Mouse (Mus musculus): ENCODE data around the gene Olfr643. TPM values are rescaled to one million over a fixed set of nuclear protein-coding genes. Genes with fewer than 3 reads are reported as not detected.

The Olfr643 gene
- total RNA-seq (2021), result not detected

- DNase-seq (ENCODE audit: extremely low spot score in 1 of 2, low spot score in 1 of 2), result no peak
Measured at GRCm38 (mm10) chr7:104137305-104137704, at the start of gene Olfr643. Gene Olfr643, minus strand, starts transcription at chr7:104137405.

- DNase-seq (ENCODE audit: extremely low spot score in 1 of 2, low spot score in 1 of 2), result no peak
Measured at GRCm38 (mm10) chr7:104183292-104183691, 46.1 kb upstream of the Olfr643 start, which contains the start of gene Olfr648. Gene Olfr648, minus strand, starts transcription at chr7:104183392.

- no peak for DNase-seq (ENCODE audit: extremely low spot score in 1 of 2, low spot score in 1 of 2)
Measured at GRCm38 (mm10) chr7:104179074-104179473, 41.9 kb upstream of the Olfr643 start.

GRCm38 (mm10) chr7:104178422-104179054 lies 41.3 kb upstream of the Olfr643 start:
- no peak for DNase-seq (ENCODE audit: extremely low spot score in 1 of 2, low spot score in 1 of 2)

- no peak for DNase-seq (ENCODE audit: extremely low spot score in 1 of 2, low spot score in 1 of 2)
Measured at GRCm38 (mm10) chr7:104175085-104175484, 37.9 kb upstream of the Olfr643 start.

GRCm38 (mm10) chr7:104169634-104170204 lies 32.5 kb upstream of the Olfr643 start:
- no peak for DNase-seq (ENCODE audit: extremely low spot score in 1 of 2, low spot score in 1 of 2)

GRCm38 (mm10) chr7:104167105-104167504 lies 29.9 kb upstream of the Olfr643 start:
- no peak for DNase-seq (ENCODE audit: extremely low spot score in 1 of 2, low spot score in 1 of 2)

- no peak for DNase-seq (ENCODE audit: extremely low spot score in 1 of 2, low spot score in 1 of 2)
Measured at GRCm38 (mm10) chr7:104150456-104150855, 13.3 kb upstream of the Olfr643 start, which contains the start of gene Ubqlnl. Gene Ubqlnl, minus strand, starts transcription at chr7:104150556.

- DNase-seq (ENCODE audit: extremely low spot score in 1 of 2, low spot score in 1 of 2), result no peak
Measured at GRCm38 (mm10) chr7:104143179-104143578, 6.0 kb upstream of the Olfr643 start, which contains the start of gene Ubqln3. Gene Ubqln3, minus strand, starts transcription at chr7:104143279.

- DNase-seq (ENCODE audit: extremely low spot score in 1 of 2, low spot score in 1 of 2), result no peak
Measured at GRCm38 (mm10) chr7:104129726-104130125, 7.5 kb downstream of the Olfr643 start, which contains the start of gene Ubqln5. Gene Ubqln5, minus strand, starts transcription at chr7:104129826.

GRCm38 (mm10) chr7:104104757-104104972 lies 32.5 kb downstream of the Olfr643 start, which contains the start of gene Olfr646:
Gene Olfr646, plus strand, starts transcription at chr7:104104873.
- DNase-seq (ENCODE audit: extremely low spot score in 1 of 2, low spot score in 1 of 2), result no peak

- no peak for DNase-seq (ENCODE audit: extremely low spot score in 1 of 2, low spot score in 1 of 2)
Measured at GRCm38 (mm10) chr7:104103913-104104756, 33.1 kb downstream of the Olfr643 start.

- no peak for DNase-seq (ENCODE audit: extremely low spot score in 1 of 2, low spot score in 1 of 2)
Measured at GRCm38 (mm10) chr7:104085365-104085764, 51.8 kb downstream of the Olfr643 start, which contains the start of gene Olfr645. Gene Olfr645, minus strand, starts transcription at chr7:104085465.

- DNase-seq (ENCODE audit: extremely low spot score in 1 of 2, low spot score in 1 of 2), result no peak
Measured at GRCm38 (mm10) chr7:104071769-104072168, 65.4 kb downstream of the Olfr643 start, which contains the start of gene Olfr644. Gene Olfr644, minus strand, starts transcription at chr7:104071869.

GRCm38 (mm10) chr7:104061345-104061744 lies 75.9 kb downstream of the Olfr643 start, which contains the start of gene 4930516K23Rik:
Gene 4930516K23Rik, minus strand, starts transcription at chr7:104061445.
- no peak for DNase-seq (ENCODE audit: extremely low spot score in 1 of 2, low spot score in 1 of 2)

- DNase-seq (ENCODE audit: extremely low spot score in 1 of 2, low spot score in 1 of 2), result no peak
Measured at GRCm38 (mm10) chr7:104059215-104059614, 78.0 kb downstream of the Olfr643 start.

GRCm38 (mm10) chr7:104052566-104052965 lies 84.6 kb downstream of the Olfr643 start, which contains the start of gene Olfr642:
Gene Olfr642, minus strand, starts transcription at chr7:104052666.
- no peak for DNase-seq (ENCODE audit: extremely low spot score in 1 of 2, low spot score in 1 of 2)

- DNase-seq (ENCODE audit: extremely low spot score in 1 of 2, low spot score in 1 of 2), result no peak
Measured at GRCm38 (mm10) chr7:104050745-104051144, 86.5 kb downstream of the Olfr643 start.

GRCm38 (mm10) chr7:104035145-104035544 lies 102.1 kb downstream of the Olfr643 start, which contains the start of gene Olfr641:
Gene Olfr641, plus strand, starts transcription at chr7:104035445.
- DNase-seq (ENCODE audit: extremely low spot score in 1 of 2, low spot score in 1 of 2), result no peak

GRCm38 (mm10) chr7:104026978-104027377 lies 110.2 kb downstream of the Olfr643 start:
- DNase-seq (ENCODE audit: extremely low spot score in 1 of 2, low spot score in 1 of 2), result no peak

- no peak for DNase-seq (ENCODE audit: extremely low spot score in 1 of 2, low spot score in 1 of 2)
Measured at GRCm38 (mm10) chr7:104025473-104025872, 111.7 kb downstream of the Olfr643 start, which contains the start of gene Olfr640. Gene Olfr640, minus strand, starts transcription at chr7:104025573.
